Mouse (Mus musculus): ENCODE measurements around the gene Sdhd. TPM values are rescaled to one million over a fixed set of nuclear protein-coding genes. Genes with fewer than 3 reads are reported as not detected.
"Not testable (repeated sequence)": the region's sequence is repeated elsewhere in the genome, so short reads cannot be mapped to it uniquely, and the experiment has no call there.

The Sdhd gene
- 100 to 1,000 TPM; 124 to 129 TPM for total RNA-seq (2021)
- long read RNA-seq, experiment 1, transcript Sdhd-201 (4 exons, 1,231 nt): major isoform, 156 of 196 reads
- long read RNA-seq, experiment 1, partial matches to known transcripts: 33 of 196 reads
- long read RNA-seq, experiment 1, other reads (novel, unspliced or antisense): 7 of 196 reads
- long read RNA-seq, experiment 2, transcript Sdhd-201 (4 exons, 1,231 nt): major isoform, 101 of 132 reads
- long read RNA-seq, experiment 2, partial matches to known transcripts: 28 of 132 reads
- long read RNA-seq, experiment 2, other reads (novel, unspliced or antisense): 3 of 132 reads

DNA sequence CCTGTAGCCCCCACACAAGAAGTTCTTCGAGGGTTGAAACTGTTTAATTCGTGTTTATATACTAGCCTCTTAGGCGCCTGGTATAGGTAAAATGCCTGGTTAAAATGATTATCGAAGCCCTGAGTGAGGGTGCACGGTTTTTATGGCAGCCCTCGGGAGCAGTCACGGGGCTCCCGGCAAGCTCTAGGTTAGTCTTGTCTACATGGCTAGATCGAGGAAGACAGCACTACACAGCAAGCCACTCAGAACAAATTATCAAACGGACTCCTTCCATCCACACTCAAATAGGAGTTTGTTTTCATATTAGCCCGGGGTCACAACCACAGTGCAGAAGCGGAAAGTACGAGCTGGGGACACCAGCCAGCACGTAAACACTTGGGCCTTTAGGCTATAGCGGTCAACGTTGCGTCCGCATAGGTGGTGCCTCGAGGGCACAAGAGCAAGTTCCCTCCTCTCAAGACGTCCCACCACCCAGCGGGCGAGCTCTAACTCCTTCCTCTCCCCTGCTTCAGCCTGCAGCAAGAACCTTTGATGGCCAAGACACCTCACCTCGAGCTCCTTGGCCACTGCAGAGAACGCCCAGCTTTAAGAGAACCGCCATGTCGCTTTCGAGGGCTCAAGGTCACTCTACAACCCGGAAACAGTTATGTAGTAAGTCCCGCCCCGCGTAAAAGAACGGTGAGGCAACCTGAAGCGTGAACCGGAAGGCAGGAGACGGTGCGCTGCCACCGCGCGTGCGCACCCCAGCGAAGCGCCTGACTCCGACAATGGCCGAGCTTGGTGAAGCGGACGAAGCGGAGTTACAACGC, at the start of gene Sdhd, which contains the start of gene Timm8b:
Gene Sdhd, minus strand, starts transcription at position 624 of the 809 bp plus-strand sequence.
Gene Timm8b, plus strand, starts transcription at position 722 of the 809 bp plus-strand sequence.
- intact Hi-C loops (cut with DNase I): no loop called here
- DNase-seq (ENCODE audit: low spot score in 2 of 2): peak; percentile 95 to 97

DNA sequence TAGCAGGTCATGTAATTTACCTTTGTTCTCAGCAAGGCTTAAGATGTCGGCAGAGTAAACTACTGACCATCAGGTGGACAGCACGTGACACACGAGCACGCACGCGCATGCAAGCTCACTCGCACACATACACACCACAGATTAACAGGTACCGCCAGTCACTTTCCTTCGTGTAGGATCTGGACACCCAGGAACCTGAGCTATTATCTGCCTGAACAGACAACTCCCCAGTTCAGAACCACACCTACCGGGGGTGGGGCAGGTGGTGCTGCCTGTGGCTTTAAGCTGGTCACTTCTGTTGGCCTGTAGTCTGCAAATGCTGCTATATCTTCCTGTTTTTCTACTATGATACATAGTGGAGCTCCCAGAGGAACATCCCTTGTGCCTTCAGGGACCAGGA, 46.9 kb upstream of the Sdhd start:
- no peak for DNase-seq (ENCODE audit: low spot score in 2 of 2)
- intact Hi-C loops (cut with DNase I): no loop called here

DNA sequence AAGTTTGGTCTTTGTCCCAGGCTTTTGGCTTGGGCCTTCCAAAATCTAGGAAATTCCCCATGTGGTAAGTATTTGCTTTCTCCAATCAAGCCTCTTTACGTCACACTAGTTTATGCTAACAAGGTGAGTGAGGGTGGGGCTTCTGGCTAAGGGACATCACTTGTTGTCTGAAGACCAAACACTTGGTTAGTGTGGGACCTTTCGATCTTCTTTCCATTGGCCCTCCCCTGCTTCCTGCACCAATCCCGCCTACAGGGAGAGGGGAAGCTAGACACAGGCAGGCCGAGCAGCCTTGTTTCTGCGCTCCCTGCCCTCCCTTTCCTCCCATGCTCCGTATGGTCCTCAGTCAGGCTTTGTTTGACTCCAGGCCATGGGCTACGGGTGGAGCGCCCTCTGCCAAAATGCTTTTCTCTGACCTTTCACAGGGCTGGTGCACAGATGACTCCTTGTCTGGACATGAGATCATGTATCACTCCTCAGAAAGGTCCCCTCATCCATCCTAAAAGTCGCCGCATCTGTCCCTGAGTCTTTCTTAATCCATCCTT, 43.3 kb upstream of the Sdhd start:
- DNase-seq (ENCODE audit: low spot score in 2 of 2): no peak
- intact Hi-C loops (cut with DNase I): no loop called here

- intact Hi-C loops (cut with DNase I): no loop called here
- DNase-seq (ENCODE audit: low spot score in 2 of 2): no peak
Measured at GRCm38 (mm10) chr9:50634270-50634669, 30.7 kb upstream of the Sdhd start.

DNA sequence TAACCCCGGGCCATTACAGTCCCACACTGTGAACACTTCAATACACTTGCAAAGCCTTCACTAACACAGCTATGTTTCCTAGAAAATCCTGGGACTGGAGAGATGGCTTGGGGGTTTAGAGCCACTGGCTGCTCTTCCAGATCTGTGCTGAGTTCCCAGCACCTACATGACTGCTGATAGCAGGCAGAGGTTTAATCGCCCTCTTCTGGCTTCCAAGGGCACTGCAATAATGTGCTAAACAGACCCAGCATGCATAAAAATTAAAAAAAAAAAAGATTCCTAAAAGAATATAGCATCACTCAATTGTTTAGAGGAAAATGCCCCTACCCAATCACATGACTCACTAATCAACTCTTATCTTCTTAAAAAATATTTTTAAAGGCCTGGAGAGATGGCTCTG, 29.4 kb upstream of the Sdhd start:
- intact Hi-C loops (cut with DNase I): no loop called here
- DNase-seq (ENCODE audit: low spot score in 2 of 2): no peak

GRCm38 (mm10) chr9:50632016-50632688, 28.5 kb upstream of the Sdhd start:
- DNase-seq (ENCODE audit: low spot score in 2 of 2): no peak
- intact Hi-C loops (cut with DNase I): no loop called here

DNA sequence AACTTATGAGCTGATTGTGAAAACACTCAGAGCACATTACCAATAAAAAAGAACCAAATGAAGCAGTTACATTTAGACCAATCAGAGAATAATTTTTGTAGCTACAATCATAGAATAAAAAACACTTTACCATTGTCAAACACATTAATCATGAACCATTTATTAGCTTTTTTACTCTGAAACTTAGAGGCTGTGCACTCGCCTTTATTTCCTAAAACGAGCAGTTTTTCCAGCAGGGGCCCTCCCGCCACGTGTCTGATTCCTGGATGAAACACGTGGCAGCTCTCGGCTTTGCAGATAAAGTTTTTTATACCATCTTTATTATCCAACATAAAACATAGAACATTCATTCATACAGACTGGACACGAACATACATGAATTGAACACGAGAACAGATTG, 27.3 kb upstream of the Sdhd start:
- intact Hi-C loops (cut with DNase I): not testable (repeated sequence)

GRCm38 (mm10) chr9:50617794-50618330, 14.2 kb upstream of the Sdhd start:
- DNase-seq (ENCODE audit: low spot score in 2 of 2): no peak
- intact Hi-C loops (cut with DNase I): no loop called here

More for the DNA sequence above, 27.3 kb upstream of the Sdhd start:
- not testable (repeated sequence) for DNase-seq (ENCODE audit: low spot score in 2 of 2)

DNA sequence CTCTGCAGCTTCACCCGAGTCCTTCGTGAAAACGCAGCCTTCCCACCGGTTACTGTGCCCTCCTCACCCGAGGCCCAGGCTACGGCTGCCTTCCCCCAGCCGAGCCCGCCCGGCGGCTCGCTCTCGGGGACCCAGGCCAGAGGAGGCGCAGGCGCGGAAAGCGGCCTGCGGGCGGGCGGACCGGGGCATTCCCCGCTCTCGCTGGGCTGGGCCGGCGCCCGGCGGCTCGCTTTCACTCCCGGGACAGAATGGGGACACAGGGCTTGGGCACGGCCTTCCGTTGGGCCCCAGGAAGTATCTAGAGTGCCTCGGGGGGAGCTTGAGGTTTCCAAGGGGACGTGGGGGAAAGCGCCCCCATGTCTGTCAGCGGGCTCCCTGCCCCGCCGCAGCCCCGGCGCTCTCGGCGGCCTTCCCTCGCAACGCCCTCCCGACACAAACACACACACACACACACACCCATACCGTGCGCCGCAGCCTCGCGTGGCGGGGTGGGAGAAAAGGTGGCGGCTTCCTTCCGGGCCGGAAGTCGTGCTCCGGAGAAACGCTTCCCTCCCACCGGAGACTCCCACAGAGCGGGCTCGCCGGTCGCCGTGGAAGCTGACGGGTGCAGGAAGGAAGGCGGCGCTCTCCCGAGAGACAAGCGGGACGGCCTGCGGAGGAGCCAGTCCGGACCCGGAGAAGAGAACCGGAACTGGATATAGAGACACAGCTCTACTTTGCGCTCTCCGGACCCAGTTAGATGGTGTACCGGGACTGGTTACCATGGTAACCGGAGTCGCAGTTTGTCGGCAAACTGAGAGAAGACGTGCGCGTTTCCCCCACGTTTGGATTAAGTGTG, 13.4 kb upstream of the Sdhd start, which contains the start of the genes Pih1d2 and Nkapd1:
Gene Pih1d2, plus strand, starts transcription at position 556 of the 838 bp plus-strand sequence.
Gene Nkapd1, minus strand, starts transcription at position 699 of the 838 bp plus-strand sequence.
- peak; percentile 90 to 92 for DNase-seq (ENCODE audit: low spot score in 2 of 2)

GRCm38 (mm10) chr9:50616161-50616560, 12.5 kb upstream of the Sdhd start:
- intact Hi-C loops (cut with DNase I): no loop called here
- DNase-seq (ENCODE audit: low spot score in 2 of 2): no peak

More for the DNA sequence above, 13.4 kb upstream of the Sdhd start, which contains the start of the genes Pih1d2 and Nkapd1:
- intact Hi-C loops (cut with DNase I): no loop called here

GRCm38 (mm10) chr9:50612115-50612514, 8.5 kb upstream of the Sdhd start:
- DNase-seq (ENCODE audit: low spot score in 2 of 2): peak in 1 of 2 experiments; percentile 50
- intact Hi-C loops (cut with DNase I): no loop called here

GRCm38 (mm10) chr9:50604338-50604737, 726 bp upstream of the Sdhd start:
- intact Hi-C loops (cut with DNase I): no loop called here
- no peak for DNase-seq (ENCODE audit: low spot score in 2 of 2)

DNA sequence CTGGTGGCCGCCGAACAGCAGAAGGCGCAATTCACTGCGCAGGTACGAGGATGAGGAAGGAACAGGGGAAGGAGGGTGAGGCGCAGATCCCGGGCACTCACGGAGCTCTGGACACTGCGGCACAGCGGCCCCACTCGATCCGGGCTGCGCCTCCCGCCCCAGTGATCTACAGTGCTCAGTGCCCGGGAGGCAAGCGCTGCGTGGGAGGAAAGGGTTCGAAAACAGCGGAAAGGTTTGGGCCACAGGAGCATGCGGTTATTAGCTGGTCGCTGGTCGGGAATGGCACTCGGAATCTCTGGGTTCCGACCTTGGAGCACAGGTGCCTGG, 349 bp upstream of the Sdhd start:
- intact Hi-C loops (cut with DNase I): no loop called here
- DNase-seq (ENCODE audit: low spot score in 2 of 2): no peak

DNA sequence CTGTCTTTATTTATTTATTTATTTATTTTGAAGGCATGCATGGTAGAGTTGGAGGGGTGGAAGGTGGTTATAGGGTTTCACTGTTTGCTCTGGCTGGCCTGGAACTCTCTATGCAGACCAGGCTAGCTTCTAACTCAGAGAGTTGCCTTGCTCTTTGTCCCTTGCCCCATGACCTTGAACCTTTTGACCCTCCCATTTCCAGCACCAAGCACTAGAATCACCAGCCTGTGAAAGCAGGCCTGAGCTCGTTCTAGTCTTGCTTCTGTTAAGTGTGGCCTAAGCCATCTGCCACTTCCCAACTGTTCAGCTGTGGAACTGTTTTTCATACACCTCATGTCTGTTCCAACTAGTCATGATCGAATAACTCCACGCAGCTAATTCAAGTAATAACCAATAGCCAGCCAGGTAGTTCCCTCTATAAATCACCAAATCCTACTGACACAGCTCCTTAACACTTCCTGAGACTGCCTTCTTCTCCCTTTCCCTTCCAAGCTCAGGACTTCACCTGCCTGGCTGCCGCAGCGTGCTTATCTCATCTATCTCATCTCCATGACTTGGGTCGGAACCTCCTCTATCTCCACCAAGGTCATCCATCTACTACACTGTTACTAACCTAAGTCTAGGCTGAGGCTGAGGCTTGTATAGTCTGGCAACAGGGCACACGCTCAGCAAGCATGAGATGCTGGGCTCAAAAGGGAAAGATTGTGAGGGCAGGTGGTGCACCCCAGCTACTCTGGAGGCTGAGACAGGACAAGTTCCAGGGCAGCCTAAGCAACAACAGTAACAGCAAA, 1.4 kb downstream of the Sdhd start:
- intact Hi-C loops (cut with DNase I): no loop called here
- DNase-seq (ENCODE audit: low spot score in 2 of 2): no peak

DNA sequence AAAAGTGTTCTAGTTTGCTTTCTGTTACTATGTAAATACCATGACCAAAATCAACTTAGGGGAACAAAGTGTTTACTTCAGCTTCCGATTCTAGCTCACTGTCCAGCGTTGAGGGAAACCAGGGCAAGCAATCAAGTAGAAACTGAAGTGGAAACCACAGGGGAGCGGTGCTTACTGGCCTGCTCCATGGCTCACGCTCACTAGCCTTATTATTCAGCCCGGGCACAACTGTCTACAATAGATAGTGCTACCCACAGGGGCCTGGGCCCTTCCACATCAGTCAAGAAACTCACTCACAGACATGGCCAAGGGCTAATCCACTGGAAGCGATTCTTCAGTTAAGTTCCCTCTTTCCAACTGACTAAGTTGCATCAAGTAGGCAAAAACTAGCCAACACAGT, 2.1 kb downstream of the Sdhd start:
- intact Hi-C loops (cut with DNase I): no loop called here
- DNase-seq (ENCODE audit: low spot score in 2 of 2): no peak

GRCm38 (mm10) chr9:50596973-50597372, 6.6 kb downstream of the Sdhd start:
- intact Hi-C loops (cut with DNase I): loop anchor here (10.0 kb wide), 1 partner anchor 142 kb away; no protein-coding TSS in a partner anchor
- no peak for DNase-seq (ENCODE audit: low spot score in 2 of 2)

DNA sequence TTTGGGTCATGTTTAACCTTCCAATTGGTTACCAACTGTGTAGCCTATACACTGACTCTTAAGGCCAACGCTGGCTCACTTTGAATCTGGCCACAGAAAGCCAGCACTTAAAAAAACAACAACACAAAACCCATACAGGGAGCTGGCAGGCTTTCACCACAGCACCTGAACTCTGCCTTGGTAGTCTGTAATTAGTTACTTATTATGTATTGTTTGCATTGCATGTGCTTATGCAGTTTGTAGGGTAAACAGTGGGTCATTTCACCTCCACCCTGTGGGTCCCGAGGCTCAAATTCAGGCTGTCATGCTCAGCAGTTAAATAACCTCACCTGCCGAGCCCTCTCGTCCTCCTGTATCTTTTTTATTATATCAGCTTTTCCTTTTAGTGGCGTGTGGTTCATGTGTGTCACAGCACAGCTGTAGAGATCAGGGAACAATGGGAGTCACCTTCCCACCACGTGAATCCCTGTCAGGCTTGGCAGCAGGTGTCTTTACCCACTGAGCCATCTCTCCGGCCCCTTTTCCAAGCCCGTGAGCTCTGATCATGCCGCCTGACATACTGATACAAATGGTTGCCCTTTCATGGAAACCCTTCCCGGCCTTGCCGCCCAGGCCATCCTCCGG, 8.7 kb downstream of the Sdhd start:
- DNase-seq (ENCODE audit: low spot score in 2 of 2): no peak
- intact Hi-C loops (cut with DNase I): loop anchor here (10.0 kb wide), 1 partner anchor 140 kb away; no protein-coding TSS in a partner anchor
